Mouse (Mus musculus) liver, embryonic 16.5 days (tissue): ENCODE measurements around the gene Srgap3. TPM values are rescaled to one million over a fixed set of nuclear protein-coding genes. Genes with fewer than 3 reads are reported as not detected.
"Not testable (repeated sequence)": the region's sequence is repeated elsewhere in the genome, so short reads cannot be mapped to it uniquely, and the experiment has no call there.

Experiments
- ATAC-seq: fragments of 200-750 bp; cut with Nextera tagmentation; 2 replicates; pipeline ENCODE4 v1.8.0; 2017; ENCODE audit warnings: low read depth, mild to moderate bottlenecking, moderate number of reproducible peaks, moderate library complexity
- H3K27ac ChIP-seq: fragments of 300-500 bp; sonication (generic); 2 replicates; pipeline ENCODE4 v1.5.1; 2014; ENCODE audit warnings: mild to moderate bottlenecking, low read length
- H3K27me3 ChIP-seq: fragments of 300-500 bp; sonication (generic); 2 replicates; pipeline ENCODE4 v1.6.1; 2014; ENCODE audit warnings: low read depth, low read length, mixed read lengths; ENCODE audit not compliant: control insufficient read depth, insufficient read depth
- H3K36me3 ChIP-seq: fragments of 300-500 bp; sonication (generic); 2 replicates; pipeline ENCODE4 v1.6.1; 2014; ENCODE audit warnings: mild to moderate bottlenecking; ENCODE audit not compliant: control insufficient read depth, insufficient read depth
- H3K4me1 ChIP-seq: fragments of 300-500 bp; sonication (generic); 2 replicates; pipeline ENCODE4 v1.6.1; 2014; ENCODE audit warnings: low read depth, low read length, mixed read lengths; ENCODE audit not compliant: control insufficient read depth
- H3K4me2 ChIP-seq: fragments of 300-500 bp; sonication (generic); 2 replicates; pipeline ENCODE4 v1.6.1; 2014; ENCODE audit warnings: low read depth, low read length, mixed read lengths
- H3K4me3 ChIP-seq: fragments of 300-500 bp; sonication (generic); 2 replicates; pipeline ENCODE4 v1.5.1; 2014; ENCODE audit warnings: low read depth, mild to moderate bottlenecking, low read length
- H3K9ac ChIP-seq: fragments of 300-500 bp; sonication (generic); 2 replicates; pipeline ENCODE4 v1.6.1; 2014; ENCODE audit warnings: low read depth, low read length
- H3K9me3 ChIP-seq: fragments of 300-500 bp; sonication (generic); replicated peaks from 2 replicates; pipeline ENCODE4 v1.6.1; 2016; ENCODE audit warnings: low read length; ENCODE audit not compliant: control insufficient read depth
- WGBS: fragments of 180-500 bp; shearing (Covaris S2); extraction: QIAGEN DNeasy Blood & Tissue Kit; methylation state at CpG from one replicate; pipeline ENCODE4 v1.1.7; 2014; ENCODE audit not compliant: insufficient replicate concordance; 5-methylcytosine and 5-hydroxymethylcytosine counted together
- polyA plus RNA-seq: library from polyadenylated mRNA; unstranded; fragments of >200 nt; fragmentation: Nextera tagmentation; extraction: Ambion mirVana; gene quantifications from 2 replicates; pipeline ENCODE4 v1.2.1, GENCODE M21; 2015

Srgap3 gene
- polyA plus RNA-seq, 1 experiment from 2014 or later = 0.22 TPM

DNA sequence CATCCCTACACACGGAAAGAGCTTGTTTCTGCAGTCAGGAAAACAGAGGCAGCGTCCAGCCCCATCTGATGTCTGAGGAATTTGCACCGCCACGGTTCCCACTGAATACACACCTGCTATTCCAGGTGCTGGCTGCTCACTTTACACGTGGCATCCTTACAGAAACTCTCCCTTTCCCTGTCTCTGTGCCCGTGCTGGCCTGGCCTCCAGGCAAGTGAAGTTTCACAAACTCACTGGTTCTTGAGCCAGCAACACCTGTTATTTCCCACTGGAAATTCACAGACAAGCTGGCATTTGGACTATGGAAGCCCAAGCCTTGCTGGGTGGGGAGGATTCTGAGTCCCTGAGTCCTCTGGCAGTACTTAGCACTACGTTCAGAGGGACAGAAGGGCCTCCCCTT, 84.6 kb downstream of the Srgap3 start:
- Histone ChIP-seq H3K4me2 (no peak overlapping the region), H3K27ac (no peak overlapping the region), H3K4me3 (no peak overlapping the region)

GRCm38 (mm10) chr6:112861351-112862297, 85.4 kb downstream of the Srgap3 start:
- no peak overlapping the region for H3K4me2 ChIP-seq
- no peaks in the 10 kb centered on the region for H3K9me3 ChIP-seq
- H3K9ac ChIP-seq = no peak overlapping the region
- H3K4me3 ChIP-seq = no peak overlapping the region
- 0 out of 2 replicates have a peak, but pooled peaks have one; percentile 2 for ATAC-seq
- no peaks in the 10 kb centered on the region for H3K27me3 ChIP-seq
- no peaks in the 10 kb centered on the region for H3K4me1 ChIP-seq
- H3K27ac ChIP-seq = no peak overlapping the region
- no peaks in the 10 kb centered on the region for H3K36me3 ChIP-seq
- WGBS = 20% methylated on average over 11 of the region's 11 CpGs

More for the DNA sequence above, 84.6 kb downstream of the Srgap3 start:
- Histone ChIP-seq H3K4me1 (no peaks in the 10 kb centered on the region), H3K9ac (no peak overlapping the region), H3K36me3 (no peaks in the 10 kb centered on the region), H3K27me3 (no peaks in the 10 kb centered on the region), H3K9me3 (no peaks in the 10 kb centered on the region)
- 63% methylated on average over 7 of the region's 7 CpGs for whole genome bisulfite sequencing
- no peak for ATAC-seq

- WGBS = 83% methylated on average over 5 of the region's 5 CpGs
- not testable (repeated sequence) for ATAC-seq, H3K27ac ChIP-seq, H3K4me3 ChIP-seq, H3K4me2 ChIP-seq, H3K36me3 ChIP-seq, H3K9ac ChIP-seq, H3K27me3 ChIP-seq, H3K9me3 ChIP-seq, H3K4me1 ChIP-seq
Measured at GRCm38 (mm10) chr6:112860290-112860689, 86.8 kb downstream of the Srgap3 start.

GRCm38 (mm10) chr6:112857057-112857456, 90.0 kb downstream of the Srgap3 start:
- Histone ChIP-seq H3K9ac (no peak overlapping the region), H3K4me3 (no peak overlapping the region), H3K27ac (no peak overlapping the region), H3K4me1 (no peaks in the 10 kb centered on the region), H3K36me3 (no peaks in the 10 kb centered on the region), H3K9me3 (no peaks in the 10 kb centered on the region), H3K4me2 (no peak overlapping the region), H3K27me3 (no peaks in the 10 kb centered on the region)
- no peak for ATAC-seq
- 64% methylated on average over 6 of the region's 6 CpGs for WGBS

DNA sequence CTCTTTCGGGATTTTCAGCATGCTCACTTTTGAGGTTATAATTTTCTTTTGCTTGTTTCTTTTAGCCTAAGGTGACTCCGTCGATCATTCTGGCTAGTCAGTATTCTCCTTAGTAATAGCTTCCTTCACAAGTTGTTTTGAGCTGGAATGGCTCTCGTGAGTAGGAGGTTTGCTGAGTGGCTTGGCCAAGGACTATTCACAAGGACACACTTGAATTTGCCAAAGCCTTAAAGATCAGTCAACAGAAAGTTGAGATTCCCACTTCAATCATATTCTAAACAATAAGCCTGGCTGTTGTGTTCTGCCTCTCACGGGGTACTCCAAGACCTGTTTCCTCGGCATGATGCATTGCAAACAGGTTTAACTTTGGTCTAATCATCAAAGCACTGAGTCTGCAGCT, 91.9 kb downstream of the Srgap3 start:
- Histone ChIP-seq H3K27ac (no peak overlapping the region), H3K4me3 (no peak overlapping the region), H3K36me3 (no peaks in the 10 kb centered on the region), H3K4me2 (no peak overlapping the region), H3K4me1 (no peaks in the 10 kb centered on the region), H3K9ac (no peak overlapping the region), H3K9me3 (no peaks in the 10 kb centered on the region), H3K27me3 (no peaks in the 10 kb centered on the region)
- WGBS = 69% methylated on average over 6 of the region's 6 CpGs
- ATAC-seq = no peak

DNA sequence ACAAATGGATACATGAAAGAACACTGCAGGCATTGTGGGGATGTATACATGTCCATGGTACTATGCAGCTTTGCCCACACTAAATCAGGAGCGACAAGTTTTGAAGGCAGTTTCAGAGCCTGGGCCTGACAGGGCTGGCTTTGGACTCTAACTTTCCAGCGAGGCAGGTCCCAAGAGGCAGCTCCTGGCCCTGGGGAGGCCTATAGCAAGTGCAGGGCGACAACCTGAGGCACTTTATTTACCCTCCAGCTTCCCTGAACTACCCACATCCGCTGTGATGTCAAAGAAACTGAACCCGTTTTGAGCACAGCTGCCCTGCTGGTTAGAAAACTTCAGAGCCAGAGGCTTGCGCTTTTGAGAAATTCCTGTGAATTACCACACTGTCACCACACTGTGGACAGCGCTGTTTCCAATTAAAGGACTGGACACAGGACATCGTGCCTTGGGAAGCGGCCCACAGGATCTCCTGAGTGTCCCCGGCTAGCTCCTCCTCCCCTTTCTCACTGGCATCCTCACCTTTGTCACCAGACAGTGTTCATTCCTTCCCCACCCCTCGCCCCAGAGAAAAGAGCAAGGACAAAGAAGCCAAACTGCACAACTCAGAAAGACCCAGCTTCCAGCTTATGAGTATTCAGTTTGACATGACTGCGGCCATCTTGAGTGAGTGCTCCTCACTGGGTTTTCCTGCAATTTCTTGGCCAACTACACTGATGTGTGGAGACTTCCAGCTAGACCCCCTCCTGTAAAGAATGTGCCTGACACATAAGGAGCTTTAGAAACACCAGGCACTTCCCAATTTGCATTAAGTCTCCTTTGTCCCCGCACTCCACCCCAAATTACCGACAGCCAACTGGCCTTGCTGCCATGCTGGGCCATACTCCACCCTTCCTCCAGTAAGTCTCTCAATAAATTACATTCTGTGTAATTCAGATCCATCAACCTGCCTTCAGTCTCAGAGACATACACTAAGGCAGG, 94.5 kb downstream of the Srgap3 start:
- Histone ChIP-seq H3K4me1 (no peaks in the 10 kb centered on the region), H3K9me3 (no peaks in the 10 kb centered on the region), H3K27me3 (no peaks in the 10 kb centered on the region), H3K4me2 (no peak overlapping the region), H3K27ac (no peak overlapping the region), H3K9ac (no peak overlapping the region), H3K36me3 (no peaks in the 10 kb centered on the region), H3K4me3 (no peak overlapping the region)
- no peak for ATAC-seq
- WGBS = 60% methylated on average over 14 of the region's 14 CpGs

- 43% methylated on average over 5 of the region's 5 CpGs for WGBS
- Histone ChIP-seq H3K9me3 (no peaks in the 10 kb centered on the region), H3K4me1 (no peaks in the 10 kb centered on the region), H3K27me3 (no peaks in the 10 kb centered on the region), H3K27ac (no peak overlapping the region), H3K9ac (no peak overlapping the region), H3K4me3 (no peak overlapping the region), H3K36me3 (no peaks in the 10 kb centered on the region), H3K4me2 (no peak overlapping the region)
- ATAC-seq = no peak
Measured at GRCm38 (mm10) chr6:112850745-112851144, 96.3 kb downstream of the Srgap3 start.

GRCm38 (mm10) chr6:112848629-112849180, 98.4 kb downstream of the Srgap3 start:
- Histone ChIP-seq H3K9ac (no peak overlapping the region), H3K36me3 (no peaks in the 10 kb centered on the region), H3K9me3 (no peaks in the 10 kb centered on the region), H3K4me2 (no peak overlapping the region), H3K4me3 (no peak overlapping the region), H3K27me3 (no peaks in the 10 kb centered on the region), H3K27ac (no peak overlapping the region), H3K4me1 (no peaks in the 10 kb centered on the region)
- no peak for ATAC-seq
- whole genome bisulfite sequencing = 75% methylated on average over 8 of the region's 8 CpGs
